Mouse (Mus musculus) gastrocnemius, postnatal 14 days (tissue): Measurements from ENCODE around the gene Snrpd2. TPM values are rescaled to one million over a fixed set of nuclear protein-coding genes. Genes with fewer than 3 reads are reported as not detected.

Source experiments
- DNase-seq: peaks from one replicate; pipeline ENCODE4 v3.0.0; 2021; ENCODE audit warnings: mixed read lengths
- intact Hi-C: fragments of 180-260 bp; cut with DNase I; formaldehyde crosslinking; loops from one replicate; pipeline ENCODE4 v1.15.1; 2025; ENCODE audit warnings: low total_unique reads
- long read RNA-seq, 2 experiments: library from polyadenylated mRNA; stranded (forward); transcript quantifications; one replicate each; pipeline ENCODE4 v2.0.0; 2021
- total RNA-seq, 2 experiments: library from RNA; stranded (reverse); gene quantifications; 2 replicates each; pipeline ENCODE4 v1.2.3; 2021

Gene Snrpd2
- total RNA-seq: 10 to 100 TPM; 62.3 to 66.5 TPM
- long read RNA-seq, experiment 1, transcript Snrpd2-201 (3 exons, 1,420 nt): major isoform, 61 of 63 reads
- long read RNA-seq, experiment 1, partial matches to known transcripts: 1 of 63 reads
- long read RNA-seq, experiment 1, other reads (novel, unspliced or antisense): 1 of 63 reads
- long read RNA-seq, experiment 2, transcript Snrpd2-201 (3 exons, 1,420 nt): major isoform, 47 of 48 reads
- long read RNA-seq, experiment 2, partial matches to known transcripts: 0 of 48 reads
- long read RNA-seq, experiment 2, other reads (novel, unspliced or antisense): 1 of 48 reads

DNA sequence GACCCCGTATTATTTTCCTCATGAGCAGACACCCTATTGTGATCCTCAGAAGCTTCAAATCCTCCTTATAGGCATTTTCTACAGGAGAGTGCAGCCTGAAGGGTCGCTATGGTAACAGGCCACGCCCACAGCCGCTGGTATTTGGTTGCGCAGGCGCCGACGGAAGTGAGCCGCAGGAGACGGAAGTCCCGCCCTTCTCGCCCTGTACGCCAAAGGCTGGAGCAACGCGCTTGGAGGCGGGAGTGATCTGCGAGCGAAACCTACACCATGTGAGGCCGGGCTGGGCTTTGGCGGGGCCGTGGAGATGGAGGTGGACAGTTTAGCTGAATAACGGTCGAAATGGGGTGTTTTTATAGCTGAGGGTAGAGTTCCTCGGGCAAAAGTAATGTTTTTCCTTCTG, at the start of gene Snrpd2:
TSS of gene Snrpd2 (plus strand) at position 97 of the 400 bp plus-strand sequence.
- intact Hi-C loops: no loop called here
- DNase-seq: peak; percentile 97

DNA sequence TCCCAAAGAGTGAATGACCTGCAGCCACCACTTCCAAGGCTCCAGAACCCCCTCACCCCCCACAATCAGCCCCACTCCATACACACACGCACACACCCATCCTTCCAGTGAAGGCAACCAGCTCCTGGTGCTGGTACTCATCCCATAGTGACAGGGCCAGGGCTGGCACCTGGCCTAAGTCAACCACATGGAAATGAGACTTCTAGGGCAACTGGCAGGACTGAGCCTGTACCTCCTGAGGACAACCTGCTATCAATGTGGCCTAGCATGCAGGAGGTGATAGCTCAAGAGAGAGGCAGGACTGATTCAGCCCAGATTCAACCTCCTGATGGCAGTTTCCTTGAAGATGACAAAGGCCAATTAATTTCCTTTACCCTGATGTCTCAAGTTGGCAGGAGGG, 49.2 kb upstream of the Snrpd2 start:
- intact Hi-C loops: no loop called here
- no peak for DNase-seq

DNA sequence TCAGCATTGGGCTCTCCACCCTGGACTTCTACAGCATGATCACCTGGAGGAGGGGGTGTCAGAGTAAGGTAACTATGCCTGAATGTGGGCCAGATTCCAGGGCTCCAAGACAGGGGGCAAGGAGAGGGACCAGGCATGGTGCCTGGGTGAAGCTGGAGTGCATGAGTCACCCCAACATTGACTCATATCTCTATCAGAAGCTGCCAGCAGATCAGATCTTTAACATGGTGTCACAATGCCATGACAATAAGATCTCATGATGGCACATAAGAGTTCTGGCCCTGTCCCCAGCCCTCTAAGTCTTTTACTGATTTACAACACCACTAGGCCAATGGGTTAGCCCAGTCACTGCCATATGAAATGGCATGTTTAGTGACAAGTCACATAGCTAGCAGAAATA, 45.8 kb upstream of the Snrpd2 start:
- no peak for DNase-seq
- intact Hi-C loops: no loop called here

DNA sequence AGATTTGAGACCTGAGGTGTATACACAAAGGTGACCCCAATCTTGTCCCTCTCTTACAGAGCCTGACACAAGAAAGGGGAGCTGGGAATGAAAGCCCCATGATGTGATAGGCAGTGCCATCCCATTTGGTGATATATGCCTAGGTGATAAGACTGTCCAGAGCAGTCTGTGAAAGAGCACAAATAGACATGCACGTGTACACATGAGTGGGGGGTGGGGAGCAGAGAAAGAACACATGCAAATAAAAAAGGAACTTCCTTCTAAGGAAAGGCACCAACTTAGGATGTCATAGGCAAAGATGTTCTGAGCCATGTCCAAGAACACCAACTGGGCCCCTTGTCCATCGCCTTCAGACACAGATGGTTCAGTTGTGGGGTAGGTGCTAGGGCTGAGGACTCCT, 45.0 kb upstream of the Snrpd2 start:
- DNase-seq: no peak
- intact Hi-C loops: no loop called here

DNA sequence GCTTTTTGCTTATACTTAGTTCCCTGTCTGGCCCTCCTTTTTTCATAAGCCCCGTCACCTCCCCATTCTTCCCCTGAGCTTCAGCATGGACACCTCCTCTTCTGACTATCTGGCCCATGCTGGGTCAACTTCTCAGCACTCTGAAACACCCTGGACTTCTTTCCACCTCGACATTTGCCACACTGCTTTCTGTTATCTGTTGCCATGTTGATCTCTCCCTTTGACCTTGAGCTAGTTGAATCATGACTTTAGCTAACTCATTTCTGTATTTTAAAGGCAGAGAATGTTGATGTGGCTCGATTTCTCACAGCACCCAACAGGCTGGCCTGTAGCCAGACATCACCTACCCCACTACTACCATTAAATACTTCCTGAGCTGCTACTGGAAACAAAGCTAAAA, 42.1 kb upstream of the Snrpd2 start:
- no peak for DNase-seq
- intact Hi-C loops: no loop called here

DNA sequence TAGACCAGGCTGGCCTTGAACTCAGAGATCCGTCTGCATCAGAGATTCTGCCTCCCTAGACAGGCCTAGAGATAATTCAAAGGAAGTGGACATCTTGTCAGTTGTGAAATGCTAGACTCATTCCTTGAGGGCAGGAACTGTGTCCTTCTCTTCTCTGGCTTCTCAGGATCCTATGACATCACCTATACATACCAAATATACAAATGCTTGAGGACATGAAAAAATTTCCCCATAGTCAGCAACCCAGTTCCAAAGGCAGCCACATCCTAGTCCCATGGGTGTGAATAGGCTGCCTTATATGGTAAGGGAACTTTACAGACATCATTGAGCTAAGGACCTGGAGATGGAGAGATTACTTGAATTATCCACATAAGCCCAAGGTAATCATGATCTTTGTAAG, 40.0 kb upstream of the Snrpd2 start:
- intact Hi-C loops: no loop called here
- no peak for DNase-seq

DNA sequence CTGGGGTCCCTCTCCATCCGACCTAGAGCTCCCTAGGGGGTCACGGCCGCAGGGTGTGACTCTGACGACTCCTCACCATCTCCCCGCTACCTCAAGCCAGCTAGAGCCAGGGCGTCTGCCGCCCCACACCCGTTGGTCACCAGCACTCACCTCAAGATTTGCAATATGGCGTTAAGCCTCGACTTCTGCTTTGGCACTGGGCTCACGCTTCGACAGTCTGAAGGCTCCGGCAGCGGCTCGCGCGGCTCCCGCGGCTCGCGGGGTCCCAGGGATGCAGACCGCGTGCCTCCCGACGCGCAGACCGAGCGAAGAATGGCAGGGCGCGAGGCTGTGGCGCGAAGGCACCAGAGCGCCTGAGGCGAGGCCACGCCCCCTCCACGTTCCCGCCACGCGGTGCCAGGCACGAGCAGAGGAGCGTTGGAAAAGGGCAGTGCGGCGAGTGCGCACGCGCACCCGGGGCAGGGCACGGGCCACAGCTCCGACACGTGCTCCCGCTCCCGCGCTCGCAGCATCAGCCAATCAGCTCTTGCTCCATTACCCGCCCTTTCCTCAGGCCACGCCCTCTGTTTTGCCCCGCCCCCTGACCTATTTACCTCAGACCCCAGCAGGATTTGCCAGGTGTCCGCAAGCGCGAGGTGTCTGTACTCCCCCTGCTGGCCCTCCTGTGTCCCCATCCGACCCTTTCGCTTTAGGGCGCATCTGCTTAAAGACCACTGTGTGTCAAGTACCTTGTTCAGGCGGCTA, 31.3 kb upstream of the Snrpd2 start, which contains the start of gene Gm4969:
TSS of gene Gm4969 (minus strand) at position 341 of the 744 bp plus-strand sequence.
- DNase-seq: peak; percentile 53
- intact Hi-C loops: no loop called here

DNA sequence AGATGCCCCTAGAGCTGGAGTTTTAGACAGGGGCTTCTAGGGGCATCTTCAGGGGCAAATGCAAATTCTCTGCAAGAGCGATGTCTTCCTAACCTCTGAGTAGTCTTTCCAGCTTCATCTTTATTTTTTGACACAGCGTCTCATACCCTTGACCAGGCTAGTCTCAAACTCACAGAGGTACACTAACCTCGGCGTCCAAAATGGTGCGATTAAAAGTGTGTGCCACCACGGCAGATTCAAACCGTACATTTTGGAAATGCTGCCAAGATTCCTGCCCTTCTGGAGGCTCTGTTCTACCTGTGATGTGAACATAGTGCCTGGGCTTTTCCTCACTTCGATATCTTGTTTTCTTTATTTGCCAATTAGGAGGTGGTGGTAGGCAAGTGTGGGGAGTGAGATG, 30.4 kb upstream of the Snrpd2 start:
- intact Hi-C loops: no loop called here
- no peak for DNase-seq

DNA sequence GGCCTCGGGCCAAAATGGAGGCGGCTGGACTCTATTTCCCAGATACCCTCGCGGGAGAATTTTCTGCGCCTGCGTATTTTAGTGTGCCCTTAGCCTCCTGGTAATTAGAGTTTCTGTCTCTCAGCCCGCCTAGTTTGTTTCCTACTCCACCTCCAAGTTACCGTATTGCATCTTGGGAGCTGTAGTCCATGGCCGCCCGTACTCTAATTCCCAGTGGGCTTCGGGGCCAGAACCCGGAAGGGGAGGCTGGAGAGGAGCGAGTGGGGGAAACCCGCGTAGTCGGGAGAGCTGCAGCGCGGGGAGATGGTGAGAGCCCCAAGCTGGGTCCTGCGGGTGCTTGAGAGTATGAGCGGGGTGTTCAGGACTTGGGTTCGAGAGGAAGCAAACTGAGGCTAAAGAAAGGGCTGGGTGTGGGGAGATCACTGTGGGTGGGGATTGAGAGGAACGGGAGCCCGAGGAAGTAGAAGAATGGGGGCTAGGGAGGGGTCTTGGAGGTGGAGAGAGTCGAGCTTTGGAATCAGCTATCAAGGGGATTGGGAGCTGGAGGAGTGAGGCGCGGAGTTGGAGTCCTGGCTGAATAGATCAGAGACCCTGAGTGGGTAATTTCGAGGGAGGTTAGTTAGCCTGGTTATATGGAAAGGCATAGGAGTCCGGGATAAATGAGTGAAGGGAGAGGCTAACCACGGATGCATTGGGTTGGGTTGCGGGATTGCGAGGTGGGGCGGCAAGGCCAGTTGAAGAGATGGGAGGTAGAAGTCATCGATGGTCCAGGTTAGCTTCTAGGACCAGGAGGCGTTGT, 29.7 kb upstream of the Snrpd2 start, which contains the start of gene Fbxo46:
TSS of gene Fbxo46 (plus strand) at position 229 of the 799 bp plus-strand sequence.
- peak; percentile 91 for DNase-seq
- intact Hi-C loops: no loop called here

DNA sequence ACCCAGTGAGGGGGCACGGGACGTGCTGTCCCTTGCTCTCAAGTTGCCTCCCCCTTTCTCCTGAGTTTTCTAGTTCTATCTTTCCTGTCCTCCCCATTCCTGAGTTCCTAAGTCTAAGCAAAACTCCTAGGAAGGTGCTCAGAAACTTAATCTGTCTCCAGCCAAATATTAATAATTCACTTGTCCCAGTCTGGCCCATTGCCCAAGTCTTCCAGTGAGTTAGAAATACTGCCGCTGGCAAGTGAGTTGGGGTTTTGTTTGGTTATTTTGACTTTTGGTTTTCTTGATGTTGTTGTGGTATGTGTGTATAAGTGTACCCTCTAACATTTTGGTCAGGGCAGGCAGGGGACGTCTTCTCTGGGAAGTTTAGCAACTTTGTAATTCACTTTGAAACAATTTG, 27.8 kb upstream of the Snrpd2 start:
- DNase-seq: no peak

DNA sequence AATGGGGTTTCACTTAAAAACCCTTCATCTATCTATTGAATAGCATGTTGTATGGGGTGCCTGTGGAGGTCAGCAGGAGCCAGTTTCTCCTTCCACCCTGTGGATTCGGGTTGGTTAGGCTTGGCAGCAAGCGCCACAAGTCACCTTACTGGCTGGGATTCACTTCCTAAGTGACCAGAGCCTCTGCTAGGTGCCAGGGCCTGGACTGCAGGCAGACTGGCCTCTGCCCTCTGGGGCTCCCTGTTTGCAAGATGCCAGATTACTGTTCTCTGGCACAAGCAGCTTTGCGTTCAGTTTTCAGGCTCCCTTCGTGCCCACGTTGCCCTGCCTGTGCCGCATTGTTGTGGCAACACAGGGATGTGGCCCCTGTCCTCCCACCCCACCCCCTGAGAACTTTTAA, 24.8 kb upstream of the Snrpd2 start:
- no peak for DNase-seq
- intact Hi-C loops: no loop called here

More for the DNA sequence above, 27.8 kb upstream of the Snrpd2 start:
- intact Hi-C loops: no loop called here

DNA sequence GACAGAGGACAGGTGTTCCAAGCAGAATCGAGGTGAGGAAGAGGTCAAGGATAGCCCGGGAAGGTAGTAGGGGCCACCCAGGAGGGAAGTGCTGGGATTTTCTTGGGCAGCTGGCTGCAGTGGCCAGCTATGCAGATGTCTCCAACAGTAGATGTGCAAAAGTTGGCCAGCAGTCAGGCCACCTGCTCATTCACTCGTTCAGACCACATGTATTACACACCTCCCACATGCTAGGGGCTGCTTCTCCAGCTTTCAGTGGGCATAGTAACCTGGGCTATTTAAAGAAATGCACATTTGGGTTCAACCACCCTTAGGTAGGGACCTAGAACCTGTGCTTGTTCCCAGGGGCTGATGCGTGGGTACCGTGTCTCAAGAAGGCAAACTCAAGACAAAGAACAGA, 21.8 kb upstream of the Snrpd2 start:
- DNase-seq: no peak
- intact Hi-C loops: no loop called here

DNA sequence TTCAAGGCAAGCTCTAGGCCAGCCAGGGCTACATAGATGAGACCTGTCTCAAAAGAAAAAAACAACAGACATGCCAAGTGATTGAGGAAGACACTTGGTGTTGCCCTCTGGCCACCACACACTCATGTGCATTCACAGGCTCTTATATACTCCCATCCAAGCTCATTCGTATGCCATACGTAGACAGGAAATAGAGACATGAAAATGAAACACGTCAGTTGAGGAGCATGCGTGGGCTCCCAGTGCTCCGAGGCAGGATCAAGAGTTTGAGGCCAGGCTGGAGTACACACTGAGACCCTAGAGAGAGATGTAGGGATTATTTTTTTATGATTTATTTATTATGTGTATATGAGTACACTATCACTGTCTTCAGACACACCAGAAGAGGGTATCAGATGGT, 20.1 kb upstream of the Snrpd2 start:
- intact Hi-C loops: no loop called here
- no peak for DNase-seq

DNA sequence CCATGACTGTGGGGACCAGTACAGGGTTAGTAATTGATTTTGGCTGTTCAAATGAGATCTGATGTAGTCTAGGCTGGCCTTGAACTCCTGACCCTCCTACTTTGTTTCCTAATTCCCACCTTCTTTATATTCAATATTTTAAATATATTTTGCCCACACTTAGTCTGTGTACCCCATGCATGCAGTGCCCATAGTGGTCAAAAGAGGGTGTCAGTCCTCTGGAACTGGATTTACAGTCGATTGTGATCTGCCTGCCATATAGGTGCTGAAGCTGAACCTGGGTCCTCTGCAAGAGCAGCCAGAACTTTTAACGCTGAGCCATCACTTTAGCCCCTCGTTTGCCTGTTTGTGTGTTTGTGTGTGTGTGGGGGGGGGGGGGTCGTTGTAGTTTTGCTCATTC, 18.9 kb upstream of the Snrpd2 start:
- no peak for DNase-seq
- intact Hi-C loops: no loop called here

DNA sequence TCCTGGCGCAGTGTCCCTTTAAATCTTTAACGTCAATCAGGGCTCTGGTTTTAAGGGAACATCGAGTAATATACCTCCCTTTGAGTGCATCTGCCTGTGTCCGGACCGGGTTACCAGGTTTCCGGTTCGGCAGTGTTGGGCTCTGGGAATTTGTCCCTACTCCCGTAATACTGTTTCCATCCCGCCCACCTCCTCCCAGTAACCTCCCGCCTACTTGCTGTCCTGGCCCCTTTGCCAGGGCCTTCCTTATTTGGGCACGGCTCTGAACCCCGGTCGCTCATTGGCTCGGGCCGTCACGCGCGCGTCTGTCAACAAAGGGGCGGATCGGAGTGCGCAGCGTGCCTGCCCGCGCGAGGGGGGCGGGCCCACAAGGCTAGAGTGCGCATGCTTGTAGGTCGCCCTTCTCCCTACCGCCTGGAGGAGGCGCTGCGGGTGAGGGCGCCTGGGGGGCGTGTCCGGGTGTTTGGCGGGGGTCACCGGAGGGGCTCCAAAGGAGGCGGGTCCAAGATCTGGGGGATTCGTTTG, 18.1 kb upstream of the Snrpd2 start:
- peak; percentile 99 for DNase-seq
- intact Hi-C loops: no loop called here

DNA sequence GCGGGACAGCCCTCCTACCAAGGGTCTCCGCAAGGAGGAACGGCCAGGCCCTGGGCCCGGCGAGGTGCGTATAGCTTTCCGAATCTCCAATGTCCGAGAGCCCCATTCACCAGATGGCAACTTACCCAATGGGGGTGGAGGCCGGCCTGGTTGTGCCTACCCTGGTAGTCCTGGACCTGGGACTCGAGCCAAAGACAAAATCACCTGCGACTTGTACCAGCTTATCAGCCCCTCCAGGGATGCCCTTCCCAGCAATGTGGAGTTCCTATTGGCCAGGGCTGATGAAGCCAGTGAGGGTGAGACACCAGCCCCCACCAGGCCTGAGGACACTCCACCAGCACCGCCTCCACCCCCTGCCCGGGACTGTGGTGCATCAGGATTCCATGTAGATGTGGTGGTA, 13.4 kb upstream of the Snrpd2 start:
- no peak for DNase-seq
- intact Hi-C loops: no loop called here

DNA sequence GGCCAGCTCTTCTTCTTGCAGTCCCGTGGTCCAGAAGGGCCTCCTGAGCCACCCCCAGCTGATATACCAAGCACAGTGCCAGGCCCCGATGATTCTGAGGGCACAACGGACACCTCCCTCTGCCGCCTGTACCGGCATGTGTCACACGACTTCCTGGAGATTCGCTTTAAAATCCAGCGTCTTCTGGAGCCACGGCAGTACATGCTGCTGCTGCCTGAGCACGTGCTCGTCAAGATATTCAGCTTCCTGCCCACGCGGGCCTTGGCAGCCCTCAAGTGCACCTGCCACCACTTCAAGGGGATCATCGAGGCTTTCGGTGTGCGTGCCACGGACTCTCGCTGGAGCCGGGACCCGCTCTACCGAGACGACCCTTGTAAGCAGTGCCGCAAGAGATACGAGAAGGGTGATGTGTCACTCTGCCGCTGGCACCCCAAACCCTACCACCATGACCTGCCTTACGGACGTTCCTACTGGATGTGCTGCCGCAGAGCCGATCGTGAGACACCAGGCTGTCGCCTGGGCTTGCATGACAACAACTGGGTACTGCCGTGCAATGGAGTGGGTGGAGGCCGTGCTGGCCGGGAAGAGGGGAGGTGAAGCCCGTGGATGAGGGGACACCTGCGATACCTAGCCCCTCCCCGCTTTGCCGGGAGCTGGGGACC, 12.7 kb upstream of the Snrpd2 start:
- intact Hi-C loops: no loop called here
- no peak for DNase-seq

DNA sequence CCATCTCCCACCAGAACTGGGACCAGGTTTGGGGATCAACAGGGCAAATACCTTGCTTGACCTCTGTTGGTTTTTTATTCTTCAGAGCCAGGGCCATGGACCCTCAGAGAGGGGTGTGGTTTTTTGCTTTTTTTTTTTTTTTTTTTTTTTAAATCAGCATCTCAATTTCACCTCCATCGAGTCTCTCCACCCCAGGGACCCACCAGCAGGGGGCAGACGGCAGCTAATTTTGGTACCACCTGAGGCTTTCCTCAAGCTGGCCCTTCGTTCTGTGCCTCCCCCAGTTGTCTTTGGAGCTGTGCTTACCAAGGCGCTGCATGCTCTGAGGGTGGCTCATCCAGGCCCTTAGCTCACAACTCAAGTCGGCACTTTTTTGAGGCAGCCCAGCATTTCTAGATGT, 12.1 kb upstream of the Snrpd2 start:
- intact Hi-C loops: no loop called here
- peak; percentile 59 for DNase-seq

DNA sequence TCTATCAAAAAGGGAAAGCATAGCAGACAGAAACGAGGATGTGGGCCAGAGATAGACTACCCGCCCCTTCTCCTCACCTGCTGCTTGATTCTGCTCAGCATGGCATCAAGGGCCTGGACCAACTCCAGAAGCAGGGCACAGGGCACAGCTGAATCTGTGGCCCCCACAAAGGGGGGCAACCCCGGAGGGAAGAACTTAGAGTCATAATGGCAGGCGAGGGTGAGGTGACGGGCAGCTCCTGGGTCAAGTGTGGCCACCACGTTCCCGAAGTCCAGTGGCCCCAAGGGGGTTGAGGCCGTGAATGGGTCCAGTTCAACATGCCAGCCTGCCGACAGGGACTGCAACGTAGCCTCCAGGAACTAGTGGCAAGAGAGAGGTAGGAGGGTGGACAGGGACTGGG, 2.7 kb upstream of the Snrpd2 start:
- no peak for DNase-seq
- intact Hi-C loops: no loop called here
